Mouse (Mus musculus) embryo, embryonic 10.5 days (tissue): ENCODE data around the gene Ankrd49.

Experiments
- DNase-seq: peaks from one replicate; pipeline ENCODE4 v3.0.0-alpha.2; 2015; ENCODE audit warnings: low spot score

Gene Ankrd49

DNA sequence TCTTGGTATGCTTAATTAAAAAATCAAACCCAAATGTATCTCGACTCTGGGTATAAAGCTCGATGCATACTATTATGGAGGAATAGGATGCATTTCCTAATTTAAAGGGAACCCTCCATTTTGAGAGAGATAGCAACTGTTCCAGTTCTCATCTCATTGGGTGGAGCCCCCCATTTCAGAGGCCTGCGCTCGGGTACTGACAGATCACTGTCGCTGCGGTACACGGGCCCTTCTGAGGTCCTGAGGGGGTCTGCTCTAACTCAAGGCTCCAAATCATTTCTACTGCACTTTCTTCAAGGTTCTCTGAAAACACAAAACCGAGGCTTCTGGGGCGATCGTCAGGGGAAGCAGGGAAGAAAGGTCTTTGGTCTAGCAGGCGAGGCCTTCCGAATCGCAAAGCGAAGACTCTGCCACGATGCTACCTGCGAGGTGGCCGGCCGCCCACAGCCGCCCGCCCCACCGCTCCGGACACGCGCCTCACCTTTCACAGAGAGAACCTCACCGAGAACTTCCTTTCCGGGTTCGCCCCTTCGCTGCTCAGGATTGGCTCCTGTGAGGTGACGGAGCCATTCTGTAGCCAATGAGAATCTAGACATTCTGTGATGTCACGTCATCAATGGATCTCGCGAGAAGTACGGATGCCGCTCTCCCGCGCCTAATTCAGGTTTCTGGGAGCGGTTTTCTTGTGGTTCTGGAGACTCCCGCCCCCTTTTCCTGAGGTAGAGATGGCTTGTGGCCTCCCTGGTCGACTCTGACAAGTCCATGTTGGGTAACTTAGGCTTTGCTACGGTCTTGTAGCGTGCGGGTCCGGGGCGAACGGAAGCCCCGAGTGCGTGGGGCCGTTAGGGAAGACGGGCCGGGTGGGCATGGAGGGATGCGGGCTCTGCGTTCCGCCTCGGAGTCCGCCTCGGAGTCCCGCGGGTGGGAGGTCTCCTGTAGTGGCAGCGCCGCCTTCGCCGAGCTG lies at the start of gene Ankrd49, which contains the start of gene Mre11a:
Gene Ankrd49, minus strand, starts transcription at position 818 of the 964 bp plus-strand sequence.
Gene Mre11a, plus strand, starts transcription at position 616 of the 964 bp plus-strand sequence.
- DNase-seq, result peak; percentile 99

DNA sequence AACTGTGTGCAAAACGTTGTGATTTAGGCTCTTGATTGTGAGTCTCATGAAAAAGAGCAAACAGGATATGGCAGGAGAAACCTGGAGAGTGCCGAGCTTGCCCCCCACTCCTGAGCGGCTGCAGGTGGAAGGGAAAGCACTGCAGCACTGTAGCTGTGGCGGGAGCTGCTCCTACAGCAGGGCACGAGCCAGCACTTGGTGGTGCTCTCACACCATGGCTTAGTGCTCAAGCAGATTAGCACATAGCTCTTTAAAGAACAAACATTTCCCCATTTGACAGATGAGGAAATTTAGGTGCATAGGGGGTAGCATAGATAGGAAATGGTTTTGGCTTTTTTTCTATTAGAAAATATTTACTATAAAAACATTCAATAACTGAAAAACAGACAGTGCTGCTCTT lies 47.4 kb upstream of the Ankrd49 start:
- no peak for DNase-seq

GRCm38 (mm10) chr9:14827875-14828274 lies 43.2 kb upstream of the Ankrd49 start:
- no peak for DNase-seq

- no peak for DNase-seq
Observed at GRCm38 (mm10) chr9:14824840-14825239, 40.2 kb upstream of the Ankrd49 start.

DNA sequence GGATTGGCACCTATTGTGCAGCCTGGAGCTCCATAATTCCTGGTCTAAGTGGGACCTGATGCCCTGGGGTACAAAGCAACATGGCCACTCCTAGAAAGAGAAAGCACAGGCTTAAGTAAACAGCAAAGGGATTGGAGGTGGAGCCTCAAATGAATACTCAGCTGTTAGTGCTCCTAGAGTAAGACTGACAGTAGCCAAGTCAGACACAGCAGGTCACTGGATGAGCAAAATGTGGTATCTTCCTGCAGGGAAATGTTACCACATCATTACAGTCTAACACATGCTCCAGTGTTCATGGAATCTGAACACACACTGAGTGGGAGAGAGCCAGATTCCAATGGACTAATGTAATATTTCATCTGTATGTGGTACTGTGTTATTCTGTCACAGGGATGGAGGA lies 36.7 kb upstream of the Ankrd49 start:
- DNase-seq, result no peak

- no peak for DNase-seq
Observed at GRCm38 (mm10) chr9:14810111-14810510, 25.5 kb upstream of the Ankrd49 start.

- DNase-seq, result no peak
Observed at GRCm38 (mm10) chr9:14806786-14807185, 22.1 kb upstream of the Ankrd49 start.

- DNase-seq, result no peak
Observed at GRCm38 (mm10) chr9:14805714-14806113, 21.1 kb upstream of the Ankrd49 start.

DNA sequence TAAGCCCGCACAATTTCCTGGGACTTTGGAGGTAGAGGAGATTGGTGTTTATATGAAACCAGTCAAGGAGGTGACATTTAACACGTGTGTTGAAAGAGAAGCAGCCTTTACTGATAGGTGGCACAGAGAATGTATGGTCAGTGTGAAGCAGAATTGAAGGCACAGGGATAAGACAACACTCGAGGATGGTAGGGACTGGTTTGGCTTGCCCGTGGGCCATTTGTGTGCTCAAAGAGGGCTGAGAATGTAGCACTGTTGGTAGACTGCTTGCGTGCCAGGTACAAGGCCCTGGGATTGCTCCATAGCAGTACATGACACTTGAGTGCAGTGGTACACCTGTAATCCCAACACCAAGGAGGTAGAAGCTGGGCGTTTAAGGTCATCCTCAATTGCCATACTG lies 2.7 kb upstream of the Ankrd49 start:
- DNase-seq, result no peak

GRCm38 (mm10) chr9:14778341-14778740 lies 6.3 kb downstream of the Ankrd49 start:
- no peak for DNase-seq

DNA sequence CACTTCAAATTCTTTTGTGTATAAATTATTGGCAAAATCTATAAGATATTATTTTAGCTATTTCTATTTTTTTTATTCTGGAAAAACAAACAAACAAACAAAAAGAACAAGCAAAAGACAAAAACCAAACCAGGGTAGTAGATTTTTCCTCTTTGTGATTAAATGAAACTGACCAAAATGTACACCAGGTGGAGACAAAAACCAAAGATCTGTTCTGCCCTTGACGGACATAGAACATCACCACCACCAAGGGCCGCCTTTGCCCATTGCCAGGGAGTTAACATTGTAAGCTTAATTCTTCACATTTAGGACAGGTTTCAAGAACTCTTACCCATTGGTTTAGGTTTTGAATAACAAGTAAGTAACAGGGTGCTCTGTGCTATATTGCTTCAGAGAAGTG lies 10.8 kb downstream of the Ankrd49 start:
- peak; percentile 24 for DNase-seq

DNA sequence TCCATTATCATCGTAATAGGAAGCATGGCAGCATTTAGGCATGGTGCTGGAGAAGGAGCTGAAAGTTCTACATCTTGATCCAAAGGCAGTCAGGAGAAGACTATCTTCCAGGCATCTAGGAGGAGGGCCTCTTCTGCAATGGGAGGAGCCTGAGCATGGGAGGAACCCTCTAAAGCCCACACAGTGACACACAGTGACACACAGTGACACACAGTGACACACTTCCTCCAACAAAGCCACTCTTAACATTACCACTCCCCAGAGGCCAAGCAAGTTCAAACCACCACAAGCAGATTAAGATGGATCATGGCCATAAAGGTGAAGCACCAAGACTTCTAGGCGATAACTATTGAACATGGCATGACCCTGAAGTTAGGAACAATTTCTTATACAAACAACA lies 12.6 kb downstream of the Ankrd49 start:
- DNase-seq, result no peak

DNA sequence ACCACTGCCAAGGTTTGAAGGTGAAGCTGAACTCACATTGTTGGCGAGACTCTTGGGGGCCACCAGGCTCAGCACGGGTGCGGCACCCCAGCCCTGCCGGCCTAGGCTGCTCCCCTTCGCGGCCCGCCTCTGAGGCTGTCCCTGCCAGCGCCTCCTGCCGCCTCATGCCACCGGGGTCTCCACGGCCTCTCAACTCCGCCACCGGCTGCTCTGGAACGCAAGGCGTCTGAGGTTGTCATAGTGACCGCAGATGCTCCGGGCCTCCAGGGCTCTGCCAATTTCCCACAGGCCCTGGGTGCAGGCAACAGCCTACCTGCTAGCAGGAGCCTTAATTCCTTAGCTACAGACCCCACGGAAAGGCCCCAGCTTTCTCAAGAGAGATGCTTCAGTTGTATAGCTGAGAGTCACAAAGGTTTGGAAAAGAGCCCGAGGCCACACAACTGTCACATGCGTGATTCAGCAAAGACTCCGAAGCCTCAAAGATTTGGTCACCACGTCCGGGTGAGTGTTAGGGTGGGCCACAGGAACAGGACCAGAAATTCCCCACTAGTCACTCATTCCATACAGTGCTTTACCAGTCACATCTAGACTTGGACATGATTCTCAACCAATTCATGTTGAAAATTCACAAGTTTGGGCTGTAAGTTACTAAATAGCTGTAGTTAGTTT lies 13.7 kb downstream of the Ankrd49 start, which contains the start of gene 1700012B09Rik:
Gene 1700012B09Rik, minus strand, starts transcription at position 228 of the 669 bp plus-strand sequence.
- DNase-seq, result peak; percentile 41

DNA sequence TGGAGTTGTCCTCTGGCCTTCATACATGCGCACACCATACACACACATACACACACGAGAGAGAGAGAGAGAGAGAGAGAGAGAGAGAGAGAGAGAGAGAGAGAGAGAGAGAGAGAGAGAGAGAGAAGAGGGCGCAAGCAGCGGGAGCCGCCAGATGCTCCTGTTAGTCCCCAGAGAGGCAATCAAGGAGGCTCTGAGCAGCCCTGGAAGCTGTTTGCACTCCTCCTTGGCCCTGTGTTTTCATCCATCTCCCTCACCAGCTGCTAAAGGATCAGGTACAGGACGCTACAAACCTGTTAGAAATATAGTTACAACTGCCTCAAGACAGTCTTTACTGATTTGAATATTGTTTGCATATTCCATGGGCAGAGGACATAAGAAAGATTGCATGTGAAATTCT lies 14.8 kb downstream of the Ankrd49 start:
- DNase-seq, result no peak

DNA sequence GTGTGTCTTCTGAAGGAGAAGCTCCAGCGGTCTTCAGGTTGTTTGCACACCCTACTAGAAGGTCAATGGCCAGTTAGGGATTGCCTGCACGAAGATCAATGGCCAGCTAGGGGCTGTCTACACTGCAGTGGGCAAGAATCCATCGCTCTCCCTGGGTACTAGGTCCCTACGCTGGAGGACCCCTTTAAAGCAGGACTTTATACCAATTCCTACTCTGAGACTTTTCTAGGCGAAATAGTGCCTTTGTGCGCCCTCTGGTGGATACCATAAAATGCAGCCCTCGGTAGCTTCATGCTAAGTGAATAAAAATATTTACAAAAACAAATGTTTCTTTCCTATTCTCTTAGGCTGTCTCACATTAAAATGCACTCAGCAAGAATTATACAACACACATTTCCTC lies 19.9 kb downstream of the Ankrd49 start:
- peak; percentile 75 for DNase-seq

DNA sequence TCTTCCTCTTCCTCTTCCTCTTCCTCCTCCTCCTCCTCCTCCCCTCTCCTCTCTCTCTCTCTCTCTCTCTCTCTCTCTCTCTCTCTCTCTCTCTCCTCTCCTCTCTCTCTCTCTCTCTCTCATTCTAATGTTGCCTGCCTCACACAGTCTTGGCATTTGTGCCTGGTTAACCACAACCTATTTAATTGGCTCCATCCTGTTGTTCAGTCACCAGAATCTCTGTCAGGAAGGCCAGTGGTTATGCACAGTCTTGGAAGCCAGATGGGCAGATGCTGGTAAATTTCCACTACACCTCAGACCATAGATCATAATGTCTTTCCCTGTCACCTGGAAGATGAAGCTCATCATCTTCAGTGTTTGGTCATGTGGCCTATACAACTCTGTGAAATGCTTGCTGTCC lies 25.4 kb downstream of the Ankrd49 start:
- DNase-seq, result no peak

DNA sequence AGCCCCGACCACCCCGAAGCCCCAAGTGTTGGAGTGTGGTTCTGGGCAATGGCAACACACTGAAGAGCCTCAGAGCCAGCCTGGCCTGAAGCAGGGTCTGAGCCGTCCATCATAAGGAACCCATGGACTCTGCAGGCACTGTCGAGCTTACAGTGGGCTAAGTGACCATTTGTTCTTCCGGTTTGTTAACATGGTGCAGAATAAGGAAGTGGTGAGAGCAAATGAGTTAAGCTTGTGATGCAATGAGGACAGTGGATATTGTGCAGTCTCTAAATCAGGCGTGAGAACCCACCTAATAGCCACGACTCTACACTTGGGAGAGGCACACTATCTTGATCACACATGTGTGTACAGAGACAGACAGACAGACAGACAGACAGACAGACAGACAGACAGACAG lies 26.1 kb downstream of the Ankrd49 start:
- no peak for DNase-seq

DNA sequence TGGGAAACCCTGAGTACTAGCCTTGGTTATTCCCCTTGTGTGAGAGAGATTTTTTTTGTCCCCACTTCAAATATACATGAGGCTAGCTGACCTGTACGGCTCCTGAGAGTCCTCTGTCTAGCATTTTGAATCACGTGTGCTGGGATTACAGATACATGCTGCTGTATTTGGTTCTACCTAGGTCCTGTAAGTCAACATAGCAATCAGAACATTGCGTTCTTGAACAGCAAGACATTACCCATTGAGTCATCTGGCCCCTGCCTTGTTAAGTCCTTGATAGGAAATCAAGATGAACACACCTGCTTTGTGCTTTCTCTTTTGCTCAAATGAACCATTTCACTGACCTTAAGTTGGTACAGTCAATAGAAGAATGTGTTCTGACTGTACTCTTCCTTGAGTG lies 30.2 kb downstream of the Ankrd49 start:
- no peak for DNase-seq

DNA sequence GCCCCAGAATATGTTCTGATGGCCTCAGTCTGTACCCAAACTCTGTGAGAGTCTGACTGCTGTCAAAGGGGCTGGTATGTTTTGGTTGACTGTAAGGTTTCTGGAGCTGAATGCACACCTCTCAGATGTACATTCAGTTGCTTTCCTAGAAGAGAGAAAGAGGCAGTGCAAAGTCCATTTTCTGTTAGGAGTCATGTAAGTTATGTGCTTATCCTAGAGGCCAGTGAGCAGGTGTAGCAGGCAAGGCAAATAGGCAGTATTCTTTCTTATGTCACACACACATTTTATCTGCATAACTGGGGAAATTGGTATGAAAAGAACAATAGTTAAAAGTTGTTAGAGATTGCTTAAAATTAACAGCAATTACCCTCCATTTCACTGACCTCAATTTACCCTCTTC lies 30.7 kb downstream of the Ankrd49 start:
- DNase-seq, result no peak

DNA sequence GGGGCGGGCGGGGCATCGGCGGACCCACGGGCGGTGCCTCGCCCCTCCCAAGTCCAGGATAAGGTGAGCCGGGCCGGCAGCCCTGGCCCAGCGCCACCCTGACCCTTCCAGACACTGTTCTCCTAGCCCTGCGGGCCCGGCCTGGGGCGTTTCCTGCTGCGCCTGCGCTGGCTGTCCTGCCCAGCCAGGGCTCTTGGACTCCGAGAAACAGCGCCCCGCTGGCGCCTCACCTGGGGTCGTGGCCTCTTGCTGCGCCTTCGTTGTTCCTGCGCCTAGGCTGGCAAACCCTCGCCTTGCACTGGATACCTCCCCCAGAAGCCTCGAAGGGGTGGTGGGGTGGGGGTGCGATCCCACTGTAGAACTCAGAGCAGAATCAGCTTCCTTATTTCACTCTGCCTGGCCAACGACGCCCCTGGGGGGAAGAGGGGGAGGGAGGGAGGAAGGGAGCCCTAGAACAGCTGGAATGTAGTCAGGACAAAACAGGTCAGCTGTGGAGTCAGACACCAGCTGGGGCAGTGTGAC lies 32.6 kb downstream of the Ankrd49 start, which contains the start of gene Fut4:
Gene Fut4, minus strand, starts transcription at position 393 of the 522 bp plus-strand sequence.
- peak; percentile 46 for DNase-seq

- peak; percentile 66 for DNase-seq
Observed at GRCm38 (mm10) chr9:14751503-14752000, 33.1 kb downstream of the Ankrd49 start.

DNA sequence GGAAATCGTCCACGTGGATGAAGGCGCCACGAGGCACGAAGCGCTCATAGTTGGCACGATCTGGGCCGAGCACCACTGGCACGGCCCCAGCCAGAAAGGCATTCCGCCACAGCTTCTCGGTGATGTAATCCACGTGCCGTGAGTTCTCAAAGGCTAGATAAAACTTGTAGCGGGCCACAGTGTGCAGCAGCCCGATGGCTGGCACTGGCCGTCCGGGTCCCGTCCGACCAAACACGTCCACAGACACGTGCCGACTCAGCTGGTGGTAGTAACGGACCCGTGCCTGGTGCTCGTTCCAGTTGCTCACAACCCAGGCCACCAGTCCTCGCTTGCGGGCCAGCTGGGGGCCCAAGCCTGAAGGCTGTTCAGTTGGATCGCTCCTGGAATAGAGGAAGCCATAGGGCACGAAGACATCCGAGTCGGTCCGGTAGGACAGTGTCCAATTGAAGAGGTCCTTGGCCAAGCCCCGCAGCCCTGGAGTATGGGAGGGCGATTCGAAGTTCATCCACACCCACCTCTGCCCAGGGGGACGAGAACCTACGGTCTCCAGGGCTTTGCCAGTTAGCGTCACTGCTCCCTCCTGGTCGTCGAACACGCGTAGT lies 33.7 kb downstream of the Ankrd49 start:
- DNase-seq, result no peak
